Mouse (Mus musculus): ENCODE data around the gene Fam107a.

DNA sequence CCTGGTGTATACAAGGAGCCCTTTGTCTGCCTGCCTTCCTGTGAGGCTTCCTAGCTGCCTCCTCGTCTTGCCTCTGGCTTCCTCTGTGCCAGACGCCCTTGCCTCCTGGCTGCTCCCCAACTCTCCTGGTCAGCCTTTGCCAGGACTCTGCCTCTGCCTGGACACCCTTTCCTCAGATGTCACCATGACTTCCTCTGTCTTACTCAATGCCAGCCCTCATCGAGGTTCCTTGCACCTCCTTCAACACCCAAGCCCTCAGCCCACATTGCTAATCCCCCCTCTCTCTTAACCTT is 59.5 kb downstream of the Fam107a start:
- no peak for TF ChIP-seq EP300 (IDR thresholded peaks at IDR 0.05; ENCODE audit: low read depth)
- no peak for TF ChIP-seq CTCF (IDR thresholded peaks at IDR 0.05; ENCODE audit: low read depth)

All from liver, embryonic 14.5 days (tissue).